Mouse (Mus musculus) CH12.LX (cell line): ENCODE measurements around the gene Gadd45gip1. TPM values are rescaled to one million over a fixed set of nuclear protein-coding genes. Genes with fewer than 3 reads are reported as not detected.

Source experiments
- DNase-seq: peaks from one replicate; pipeline ENCODE4 v3.0.0-alpha.2; 2013; ENCODE audit errors: extremely low read depth
- H3K27ac ChIP-seq: 2 replicates; pipeline ENCODE4 v1.5.1; 2012; ENCODE audit warnings: low read depth, mild to moderate bottlenecking, control low read depth, moderate library complexity; ENCODE audit not compliant: insufficient read depth
- H3K27me3 ChIP-seq: replicated peaks from 2 replicates; pipeline ENCODE3; 2012; ENCODE audit warnings: inconsistent platforms
- H3K36me3 ChIP-seq, 2 experiments: replicated peaks in 1 of 2; 2 replicates each; pipeline versions ENCODE3 to v1.6.1; 2012; ENCODE audit warnings: inconsistent platforms in 1 of 2, low read length in 1 of 2, mild to moderate bottlenecking in 1 of 2, mixed read lengths in 1 of 2, moderate library complexity in 1 of 2; ENCODE audit not compliant: control insufficient read depth in 1 of 2, insufficient read depth in 1 of 2
- H3K4me1 ChIP-seq, 2 experiments: 2 replicates each; pipeline ENCODE4 v1.6.1; 2012; ENCODE audit warnings: inconsistent platforms in 1 of 2, moderate library complexity in 1 of 2; ENCODE audit not compliant: insufficient read depth in 2 of 2, control insufficient read depth in 1 of 2
- H3K4me2 ChIP-seq: 2 replicates; pipeline ENCODE4 v1.6.1; 2012; ENCODE audit warnings: low read depth, mild to moderate bottlenecking, control low read depth; ENCODE audit not compliant: poor library complexity, insufficient read depth, severe bottlenecking
- H3K4me3 ChIP-seq, 3 experiments: fragments of 150-350 bp in 1 of 3; sonication (generic) in 1 of 3; replicated peaks in 1 of 3; 2 replicates each; pipeline versions ENCODE3 to v1.5.1; 2011 to 2012; ENCODE audit warnings: low read depth in 2 of 3, low read length in 2 of 3, mild to moderate bottlenecking in 2 of 3, moderate library complexity in 2 of 3, control low read depth in 1 of 3, improper control_type of control experiment in 1 of 3, inconsistent platforms in 1 of 3, mixed read lengths in 1 of 3; ENCODE audit not compliant: poor library complexity in 1 of 3
- H3K79me2 ChIP-seq: replicated peaks from 2 replicates; pipeline ENCODE4 v1.6.1; 2012; ENCODE audit warnings: mild to moderate bottlenecking, moderate library complexity; ENCODE audit not compliant: control insufficient read depth, poor library complexity, insufficient read depth, severe bottlenecking; ENCODE audit errors: extremely low read depth
- H3K9ac ChIP-seq: 2 replicates; pipeline ENCODE4 v1.6.1; 2012; ENCODE audit warnings: low read depth, mild to moderate bottlenecking, control low read depth, moderate library complexity; ENCODE audit not compliant: insufficient read depth
- H3K9me3 ChIP-seq: replicated peaks from 2 replicates; pipeline ENCODE3; 2012; ENCODE audit warnings: low read length, inconsistent platforms, mixed read lengths
- E2F4 ChIP-seq: IDR thresholded peaks from 2 replicates; pipeline ENCODE4 v1.6.1; 2011; ENCODE audit warnings: low read depth, low read length, improper control_type of control experiment; ENCODE audit not compliant: insufficient replicate concordance
- ELF1 ChIP-seq: IDR thresholded peaks from 2 replicates; pipeline ENCODE4 v1.6.1; 2014; ENCODE audit warnings: low read depth, mild to moderate bottlenecking, inconsistent platforms, low read length, improper control_type of control experiment
- ETS1 ChIP-seq: conservative IDR thresholded peaks from 2 replicates; pipeline ENCODE4 v1.6.1; 2012; ENCODE audit warnings: low read depth, mild to moderate bottlenecking, inconsistent platforms, low read length, improper control_type of control experiment, moderate library complexity
- HCFC1 ChIP-seq: IDR thresholded peaks from 2 replicates; pipeline ENCODE4 v1.6.1; 2012; ENCODE audit warnings: low read depth, mild to moderate bottlenecking, inconsistent platforms, low read length, improper control_type of control experiment
- KAT2A ChIP-seq: IDR thresholded peaks from 2 replicates; pipeline ENCODE4 v1.6.1; 2012; ENCODE audit warnings: low read length, improper control_type of control experiment, inconsistent platforms; ENCODE audit not compliant: insufficient replicate concordance
- MAX ChIP-seq: IDR thresholded peaks from 2 replicates; pipeline ENCODE4 v1.6.1; 2011; ENCODE audit warnings: low read length, improper control_type of control experiment
- PAX5 ChIP-seq: IDR thresholded peaks from 2 replicates; pipeline ENCODE4 v1.6.1; 2012; ENCODE audit warnings: low read length, inconsistent platforms, mixed read lengths
- RAD21 ChIP-seq: IDR thresholded peaks from 2 replicates; pipeline ENCODE4 v1.6.1; 2011; ENCODE audit warnings: low read depth, mild to moderate bottlenecking, low read length, improper control_type of control experiment, moderate library complexity
- RCOR1 ChIP-seq: conservative IDR thresholded peaks from 2 replicates; pipeline ENCODE4 v1.6.1; 2012; ENCODE audit warnings: low read depth, mild to moderate bottlenecking, inconsistent platforms, low read length, improper control_type of control experiment
- SMC3 ChIP-seq: IDR thresholded peaks from 2 replicates; pipeline ENCODE4 v1.6.1; 2011; ENCODE audit warnings: low read depth, low read length, improper control_type of control experiment
- UBTF ChIP-seq: IDR thresholded peaks from 2 replicates; pipeline ENCODE4 v1.6.1; 2012; ENCODE audit warnings: low read depth, mild to moderate bottlenecking, inconsistent platforms, low read length, improper control_type of control experiment, moderate library complexity
- USF1 ChIP-seq: IDR thresholded peaks from 2 replicates; pipeline ENCODE4 v1.6.1; 2014; ENCODE audit warnings: low read depth, mild to moderate bottlenecking, inconsistent platforms, low read length, improper control_type of control experiment
- ZC3H11A ChIP-seq: IDR thresholded peaks from 2 replicates; pipeline ENCODE4 v1.6.1; 2012; ENCODE audit warnings: low read depth, mild to moderate bottlenecking, inconsistent platforms, low read length, improper control_type of control experiment
- ZKSCAN1 ChIP-seq: IDR thresholded peaks from 2 replicates; pipeline ENCODE4 v1.6.1; 2012; ENCODE audit warnings: low read depth, inconsistent platforms, low read length, improper control_type of control experiment, borderline replicate concordance
- ZNF384 ChIP-seq: IDR thresholded peaks from 2 replicates; pipeline ENCODE4 v1.6.1; 2012; ENCODE audit warnings: low read depth, low read length, improper control_type of control experiment, inconsistent platforms
- dilution Hi-C: fragments of 300-500 bp; cut with MboI; formaldehyde crosslinking; loops from 2 replicates; pipeline ENCODE4 v1.14.3; 2020; ENCODE audit warnings: low sequenced_read_pairs; ENCODE audit not compliant: extremely low pct_unique_long_range_greater_than_20kb, extremely low pct_ligation_motif_present
- in situ Hi-C: fragments of 300-500 bp; cut with MboI; formaldehyde crosslinking; loops from 3 replicates; pipeline ENCODE4 v1.14.3; 2019; ENCODE audit warnings: low sequenced_read_pairs, low pct_ligation_motif_present, low pct_unique_long_range_greater_than_20kb, mixed read lengths
- polyA plus RNA-seq: library from polyadenylated mRNA; unstranded; fragments of >175 nt; gene quantifications from 2 replicates; pipeline ENCODE4 v1.2.1, GENCODE M21; 2012; ENCODE audit warnings: low read depth; ENCODE audit not compliant: insufficient read length
- total RNA-seq, 2 experiments: library from RNA; depleted of rRNA; stranded (reverse); fragments of 300-350 nt in 1 of 2; fragments of >200 nt in 1 of 2; gene quantifications; 2 replicates each; pipeline ENCODE4 v1.2.3; 2012 to 2014

Gadd45gip1 gene
- total and polyA plus RNA-seq, 3 experiments: 53.6 to 57.6 (median 56.6) TPM

- Histone ChIP-seq H3K9ac (no peak overlapping the region), H3K27ac (no peak overlapping the region), H3K79me2 (no peaks in the 10 kb centered on the region), H3K27me3 (no peaks in the 10 kb centered on the region), H3K4me3 (no peak overlapping the region), H3K4me2 (no peak overlapping the region), H3K36me3 (peaks cover 0 to 20% of the 10 kb centered on the region in 2 experiments), H3K4me1 (no peaks in the 10 kb centered on the region), H3K9me3 (no peaks in the 10 kb centered on the region)
- dilution Hi-C loops: no loop called here
- no peak for DNase-seq
- in situ Hi-C loops: no loop called here
- TF ChIP-seq USF1: no peak
- no peak for TF ChIP-seq UBTF
- TF ChIP-seq PAX5: no peak
- TF ChIP-seq E2F4: no peak
- TF ChIP-seq RCOR1: no peak
- no peak for TF ChIP-seq ETS1
- TF ChIP-seq ELF1: no peak
- no peak for TF ChIP-seq ZNF384
- TF ChIP-seq ZC3H11A: no peak
- TF ChIP-seq HCFC1: no peak
Measured at GRCm38 (mm10) chr8:84878915-84879314, 47.6 kb downstream of the Gadd45gip1 start.

DNA sequence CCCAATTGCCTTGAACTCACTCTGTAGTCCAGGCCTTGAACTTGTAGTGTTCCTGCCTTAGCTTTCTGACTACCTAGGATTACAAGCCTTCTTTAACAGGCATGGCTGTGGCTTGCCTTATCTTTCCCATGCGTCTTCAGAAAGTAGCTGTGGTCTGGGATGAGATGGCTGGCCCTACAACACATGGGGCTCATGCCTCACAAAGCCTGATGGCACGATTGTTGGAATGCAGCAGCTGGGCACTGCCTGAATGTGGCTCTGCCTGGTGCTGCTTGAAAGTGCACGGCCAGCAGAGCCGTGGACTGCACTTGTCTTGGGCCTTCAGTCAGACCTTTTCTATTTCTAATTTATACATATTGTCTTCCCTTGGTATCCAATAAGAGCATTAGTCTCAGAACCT lies 53.4 kb downstream of the Gadd45gip1 start:
- Histone ChIP-seq H3K27me3 (no peaks in the 10 kb centered on the region), H3K36me3 (peaks cover 14 to 47% of the 10 kb centered on the region in 2 experiments), H3K4me2 (no peak overlapping the region), H3K79me2 (no peaks in the 10 kb centered on the region), H3K4me1 (peaks cover 0 to 2% of the 10 kb centered on the region in 2 experiments; a peak in 1 of 4 replicates), H3K9ac (no peak overlapping the region), H3K27ac (no peak overlapping the region), H3K9me3 (no peaks in the 10 kb centered on the region), H3K4me3 (no peak overlapping the region)
- no peak for TF ChIP-seq SMC3
- no peak for TF ChIP-seq UBTF
- no peak for TF ChIP-seq ZKSCAN1
- TF ChIP-seq HCFC1: no peak
- no peak for TF ChIP-seq MAX
- no peak for TF ChIP-seq RAD21
- TF ChIP-seq KAT2A: no peak
- in situ Hi-C loops (loop anchor here (5.0 kb wide), 1 partner anchor 37 kb away; the partner anchor contains the start of gene Calr), dilution Hi-C loops (no loop called here)
- no peak for DNase-seq

Other genes with a start within 250 kb of the Gadd45gip1 start
Only the 20 nearest of the 30 such genes appear.
- gene Trmt1, start 145.2 kb upstream of the Gadd45gip1 start, total RNA-seq (2012; rRNA removed): 157 and 160 TPM in 2 replicates
- gene Trmt1, start 145.2 kb upstream of the Gadd45gip1 start, total RNA-seq (2014; rRNA removed): 77.0 and 94.5 TPM in 2 replicates
- gene Trmt1, start 145.2 kb upstream of the Gadd45gip1 start, polyA plus RNA-seq: 140 and 157 TPM in 2 replicates
- gene Nacc1, start 143.7 kb upstream of the Gadd45gip1 start, total RNA-seq (2012; rRNA removed): 45.1 and 49.0 TPM in 2 replicates
- gene Nacc1, start 143.7 kb upstream of the Gadd45gip1 start, total RNA-seq (2014; rRNA removed): 21.9 and 23.3 TPM in 2 replicates
- gene Nacc1, start 143.7 kb upstream of the Gadd45gip1 start, polyA plus RNA-seq: 73.0 and 84.1 TPM in 2 replicates
- gene Lyl1, start 130.1 kb upstream of the Gadd45gip1 start, total RNA-seq (2012; rRNA removed): 38.5 and 45.5 TPM in 2 replicates
- 20.3 and 20.6 TPM in 2 replicates for gene Lyl1, start 130.1 kb upstream of the Gadd45gip1 start, total RNA-seq (2014; rRNA removed)
- gene Lyl1, start 130.1 kb upstream of the Gadd45gip1 start, polyA plus RNA-seq: 53.2 and 54.5 TPM in 2 replicates
- 0.17 TPM in 1 of 2 replicates, not detected in the other for gene G430095P16Rik, start 108.5 kb upstream of the Gadd45gip1 start, total RNA-seq (2012; rRNA removed)
- gene G430095P16Rik, start 108.5 kb upstream of the Gadd45gip1 start, total RNA-seq (2014; rRNA removed): 0.39 TPM in 1 of 2 replicates, not detected in the other
- not detected in 2 replicates for gene G430095P16Rik, start 108.5 kb upstream of the Gadd45gip1 start, polyA plus RNA-seq
- 0.76 and 1.1 TPM in 2 replicates for gene Nfix, start 31.2 kb upstream of the Gadd45gip1 start, total RNA-seq (2012; rRNA removed)
- gene Nfix, start 31.2 kb upstream of the Gadd45gip1 start, total RNA-seq (2014; rRNA removed): 0.09 and 0.19 TPM in 2 replicates
- 8.6 and 10.5 TPM in 2 replicates for gene Nfix, start 31.2 kb upstream of the Gadd45gip1 start, polyA plus RNA-seq
- 1.7 TPM in 2 replicates for gene Dand5, start 8.7 kb upstream of the Gadd45gip1 start, total RNA-seq (2012; rRNA removed)
- gene Dand5, start 8.7 kb upstream of the Gadd45gip1 start, total RNA-seq (2014; rRNA removed): 1.4 and 1.8 TPM in 2 replicates
- gene Dand5, start 8.7 kb upstream of the Gadd45gip1 start, polyA plus RNA-seq: 1.5 and 1.7 TPM in 2 replicates
- 87.0 and 115 TPM in 2 replicates for gene Rad23a, start 9.1 kb downstream of the Gadd45gip1 start, total RNA-seq (2012; rRNA removed)
- 66.4 and 66.5 TPM in 2 replicates for gene Rad23a, start 9.1 kb downstream of the Gadd45gip1 start, total RNA-seq (2014; rRNA removed)
- 135 and 143 TPM in 2 replicates for gene Rad23a, start 9.1 kb downstream of the Gadd45gip1 start, polyA plus RNA-seq
- 395 and 738 TPM in 2 replicates for gene Calr, start 15.4 kb downstream of the Gadd45gip1 start, total RNA-seq (2012; rRNA removed)
- 627 and 669 TPM in 2 replicates for gene Calr, start 15.4 kb downstream of the Gadd45gip1 start, total RNA-seq (2014; rRNA removed)
- gene Calr, start 15.4 kb downstream of the Gadd45gip1 start, polyA plus RNA-seq: 1,181 and 1,636 TPM in 2 replicates
- gene Farsa, start 25.5 kb downstream of the Gadd45gip1 start, total RNA-seq (2012; rRNA removed): 142 and 165 TPM in 2 replicates
- 144 and 146 TPM in 2 replicates for gene Farsa, start 25.5 kb downstream of the Gadd45gip1 start, total RNA-seq (2014; rRNA removed)
- gene Farsa, start 25.5 kb downstream of the Gadd45gip1 start, polyA plus RNA-seq: 175 and 192 TPM in 2 replicates
- gene Syce2, start 40.6 kb downstream of the Gadd45gip1 start, total RNA-seq (2012; rRNA removed): not detected in 2 replicates
- not detected in 2 replicates for gene Syce2, start 40.6 kb downstream of the Gadd45gip1 start, total RNA-seq (2014; rRNA removed)
- gene Syce2, start 40.6 kb downstream of the Gadd45gip1 start, polyA plus RNA-seq: 0.54 TPM in 1 of 2 replicates, not detected in the other
- 26.2 and 27.3 TPM in 2 replicates for gene Gcdh, start 62.4 kb downstream of the Gadd45gip1 start, total RNA-seq (2012; rRNA removed)
- gene Gcdh, start 62.4 kb downstream of the Gadd45gip1 start, total RNA-seq (2014; rRNA removed): 16.4 and 20.6 TPM in 2 replicates
- 13.7 and 17.7 TPM in 2 replicates for gene Gcdh, start 62.4 kb downstream of the Gadd45gip1 start, polyA plus RNA-seq
- gene Klf1, start 70.4 kb downstream of the Gadd45gip1 start, total RNA-seq (2012; rRNA removed): 0.34 and 0.38 TPM in 2 replicates
- 0.20 and 0.24 TPM in 2 replicates for gene Klf1, start 70.4 kb downstream of the Gadd45gip1 start, total RNA-seq (2014; rRNA removed)
- gene Klf1, start 70.4 kb downstream of the Gadd45gip1 start, polyA plus RNA-seq: 0.20 and 0.26 TPM in 2 replicates
- gene Dnase2a, start 77.0 kb downstream of the Gadd45gip1 start, total RNA-seq (2012; rRNA removed): 12.8 and 13.6 TPM in 2 replicates
- gene Dnase2a, start 77.0 kb downstream of the Gadd45gip1 start, total RNA-seq (2014; rRNA removed): 15.0 and 18.4 TPM in 2 replicates
- gene Dnase2a, start 77.0 kb downstream of the Gadd45gip1 start, polyA plus RNA-seq: 25.4 and 31.4 TPM in 2 replicates
- gene Mast1, start 105.8 kb downstream of the Gadd45gip1 start, total RNA-seq (2012; rRNA removed): 0.08 and 0.21 TPM in 2 replicates
- gene Mast1, start 105.8 kb downstream of the Gadd45gip1 start, total RNA-seq (2014; rRNA removed): not detected in 2 replicates
- gene Mast1, start 105.8 kb downstream of the Gadd45gip1 start, polyA plus RNA-seq: 0.34 and 0.55 TPM in 2 replicates
- 0.17 and 0.21 TPM in 2 replicates for gene Rtbdn, start 115.5 kb downstream of the Gadd45gip1 start, total RNA-seq (2012; rRNA removed)
- gene Rtbdn, start 115.5 kb downstream of the Gadd45gip1 start, total RNA-seq (2014; rRNA removed): not detected in 2 replicates
- gene Rtbdn, start 115.5 kb downstream of the Gadd45gip1 start, polyA plus RNA-seq: 0.93 and 1.8 TPM in 2 replicates
- gene Gm49661, start 137.9 kb downstream of the Gadd45gip1 start, total RNA-seq (2012; rRNA removed): 1.8 and 3.1 TPM in 2 replicates
- gene Gm49661, start 137.9 kb downstream of the Gadd45gip1 start, total RNA-seq (2014; rRNA removed): not detected in 2 replicates
- gene Gm49661, start 137.9 kb downstream of the Gadd45gip1 start, polyA plus RNA-seq: not detected in 2 replicates
- 218 and 231 TPM in 2 replicates for gene Prdx2, start 138.1 kb downstream of the Gadd45gip1 start, total RNA-seq (2012; rRNA removed)
- 231 and 232 TPM in 2 replicates for gene Prdx2, start 138.1 kb downstream of the Gadd45gip1 start, total RNA-seq (2014; rRNA removed)
- 158 and 159 TPM in 2 replicates for gene Prdx2, start 138.1 kb downstream of the Gadd45gip1 start, polyA plus RNA-seq
- gene Rnaseh2a, start 138.2 kb downstream of the Gadd45gip1 start, total RNA-seq (2012; rRNA removed): 104 and 115 TPM in 2 replicates
- gene Rnaseh2a, start 138.2 kb downstream of the Gadd45gip1 start, total RNA-seq (2014; rRNA removed): 71.6 and 76.2 TPM in 2 replicates
- gene Rnaseh2a, start 138.2 kb downstream of the Gadd45gip1 start, polyA plus RNA-seq: 83.1 and 88.1 TPM in 2 replicates
- 226 and 342 TPM in 2 replicates for gene Junb, start 147.2 kb downstream of the Gadd45gip1 start, total RNA-seq (2012; rRNA removed)
- gene Junb, start 147.2 kb downstream of the Gadd45gip1 start, total RNA-seq (2014; rRNA removed): 175 and 217 TPM in 2 replicates
- gene Junb, start 147.2 kb downstream of the Gadd45gip1 start, polyA plus RNA-seq: 63.4 and 66.4 TPM in 2 replicates
- 17.6 and 24.7 TPM in 2 replicates for gene Hook2, start 159.1 kb downstream of the Gadd45gip1 start, total RNA-seq (2012; rRNA removed)
- gene Hook2, start 159.1 kb downstream of the Gadd45gip1 start, total RNA-seq (2014; rRNA removed): 7.1 TPM in 2 replicates
- 9.8 and 11.7 TPM in 2 replicates for gene Hook2, start 159.1 kb downstream of the Gadd45gip1 start, polyA plus RNA-seq